In genomic region chr15:51675291-51675690, GRCm38 (mm10) we compare ENCODE assay signal across 25 mouse cellular contexts.
"Had no signal": no experiment of that assay in that cellular context is flagged by ENCODE, and none has a peak within 500 bp of the region (broad histone marks: within the 10 kb centered on the region; RNA-seq: fewer than 3 reads in every experiment).

No protein-coding gene starts in this region.

- H3K4me2 ChIP-seq: embryonic facial prominence, embryonic 12.5 days; embryonic facial prominence, embryonic 13.5 days; embryonic facial prominence, embryonic 15.5 days; forebrain, embryonic 13.5 days; forebrain, embryonic 15.5 days; heart, embryonic 11.5 days had no signal

- H3K9ac ChIP-seq: embryonic facial prominence, embryonic 12.5 days; embryonic facial prominence, embryonic 13.5 days; embryonic facial prominence, embryonic 15.5 days; forebrain, embryonic 13.5 days; forebrain, embryonic 15.5 days had no signal

- ATAC-seq: forebrain, embryonic 13.5 days; forebrain, embryonic 15.5 days; forebrain, embryonic 16.5 days had no signal

- H3K27me3 ChIP-seq: embryonic facial prominence, embryonic 12.5 days; embryonic facial prominence, embryonic 13.5 days; embryonic facial prominence, embryonic 15.5 days; forebrain, embryonic 13.5 days; forebrain, embryonic 15.5 days had no signal

- H3K27ac ChIP-seq: embryonic facial prominence, embryonic 10.5 days; embryonic facial prominence, embryonic 12.5 days; embryonic facial prominence, embryonic 13.5 days; embryonic facial prominence, embryonic 15.5 days; forebrain, embryonic 13.5 days; forebrain, embryonic 15.5 days; gastrocnemius, adult 2 months; heart, adult 2 months; heart, embryonic 10.5 days had no signal

- DNase-seq: cerebellum, adult 8-10 months; cerebellum, adult 9-10 months; cerebellum, adult 9-11 months; cerebellum, postnatal 10 days; cerebellum, postnatal 14 days; cerebellum, postnatal 25 days; cerebellum, postnatal 36 days; embryo, embryonic 11 days; gastrocnemius, adult 2 months; gastrocnemius, postnatal 10 days; gastrocnemius, postnatal 14 days; gastrocnemius, postnatal 25 days; gastrocnemius, postnatal 36 days; heart, adult 18-20 months; heart, adult 2 months had no signal

- H3K4me1 ChIP-seq: forebrain, embryonic 13.5 days; forebrain, embryonic 15.5 days had no signal

- H3K9me3 ChIP-seq: embryonic facial prominence, embryonic 10.5 days; embryonic facial prominence, embryonic 12.5 days; embryonic facial prominence, embryonic 13.5 days; embryonic facial prominence, embryonic 15.5 days; forebrain, embryonic 13.5 days; forebrain, embryonic 15.5 days; heart, embryonic 10.5 days had no signal

- H3K36me3 ChIP-seq: embryonic facial prominence, embryonic 10.5 days; embryonic facial prominence, embryonic 12.5 days; embryonic facial prominence, embryonic 13.5 days; embryonic facial prominence, embryonic 15.5 days; forebrain, embryonic 15.5 days; heart, embryonic 10.5 days had no signal

- H3K4me3 ChIP-seq: embryonic facial prominence, embryonic 10.5 days; embryonic facial prominence, embryonic 12.5 days; embryonic facial prominence, embryonic 13.5 days; embryonic facial prominence, embryonic 15.5 days; erythroblast, embryonic 14.5 days; forebrain, embryonic 13.5 days; forebrain, embryonic 15.5 days; gastrocnemius, adult 2 months; heart, adult 2 months; heart, embryonic 10.5 days had no signal
